Mouse (Mus musculus): ENCODE data around the gene Ccdc153. TPM values are rescaled to one million over a fixed set of nuclear protein-coding genes. Genes with fewer than 3 reads are reported as not detected.
A peak's percentile ranks its signal among the peaks of the same experiment; 100 is the strongest.

Ccdc153 gene
- polyA plus RNA-seq, 1 experiment from 2014 or later = not detected

- no peaks in the 10 kb centered on the region for H3K36me3 ChIP-seq (ENCODE audit: control insufficient read depth, insufficient read depth, low read length)
- H3K9ac ChIP-seq (ENCODE audit: low read depth, low read length) = no peak overlapping the region
- no peak overlapping the region for H3K4me2 ChIP-seq
- 73% methylated on average over 6 of the region's 6 CpGs for WGBS (ENCODE audit: insufficient replicate concordance)
- no peaks in the 10 kb centered on the region for H3K9me3 ChIP-seq (replicated peaks; ENCODE audit: control insufficient read depth, low read length)
- peaks cover 6% of the 10 kb centered on the region; the same call in 1 of the 2 replicates for H3K27me3 ChIP-seq (ENCODE audit: control insufficient read depth, insufficient read depth, low read length)
- H3K4me1 ChIP-seq (ENCODE audit: control insufficient read depth, insufficient read depth, low read length) = peaks cover 2% of the 10 kb centered on the region; the same call in 1 of the 2 replicates
- ATAC-seq (replicated peaks; ENCODE audit: insufficient number of reproducible peaks, low FRiP score, low TSS enrichment) = no peak
- H3K27ac ChIP-seq (ENCODE audit: low read depth, low read length) = no peak overlapping the region
- no peak overlapping the region for H3K4me3 ChIP-seq (ENCODE audit: low read depth, low read length)
Measured at GRCm38 (mm10) chr9:44247907-44248306, 7.4 kb downstream of the Ccdc153 start.

- H3K27me3 ChIP-seq (ENCODE audit: control insufficient read depth, insufficient read depth, low read length) = peaks cover 8% of the 10 kb centered on the region; the same call in 1 of the 2 replicates
- ATAC-seq (replicated peaks; ENCODE audit: insufficient number of reproducible peaks, low FRiP score, low TSS enrichment) = peak; percentile 63; the same call in 1 of the 2 replicates
- 35% methylated on average over 26 of the region's 26 CpGs for WGBS (ENCODE audit: insufficient replicate concordance)
- peaks cover 2% of the 10 kb centered on the region; the same call in 1 of the 2 replicates for H3K4me1 ChIP-seq (ENCODE audit: control insufficient read depth, insufficient read depth, low read length)
- no peak overlapping the region for H3K4me3 ChIP-seq (ENCODE audit: low read depth, low read length)
- peak overlapping the region; percentile 45 for H3K4me2 ChIP-seq
- H3K27ac ChIP-seq (ENCODE audit: low read depth, low read length) = no peak overlapping the region
- no peaks in the 10 kb centered on the region for H3K36me3 ChIP-seq (ENCODE audit: control insufficient read depth, insufficient read depth, low read length)
- no peaks in the 10 kb centered on the region for H3K9me3 ChIP-seq (replicated peaks; ENCODE audit: control insufficient read depth, low read length)
- no peak overlapping the region for H3K9ac ChIP-seq (ENCODE audit: low read depth, low read length)
Measured at GRCm38 (mm10) chr9:44249181-44250146, 9.0 kb downstream of the Ccdc153 start.

- no peaks in the 10 kb centered on the region for H3K36me3 ChIP-seq (ENCODE audit: control insufficient read depth, insufficient read depth, low read length)
- no peak for ATAC-seq (replicated peaks; ENCODE audit: insufficient number of reproducible peaks, low FRiP score, low TSS enrichment)
Measured at GRCm38 (mm10) chr9:44250445-44250844, 10.0 kb downstream of the Ccdc153 start.

GRCm38 (mm10) chr9:44251314-44251713, 10.8 kb downstream of the Ccdc153 start, which contains the start of gene Pdzd3:
TSS of gene Pdzd3 (minus strand) at chr9:44251471.
- Histone ChIP-seq H3K9me3 (replicated peaks; ENCODE audit: control insufficient read depth, low read length) (no peaks in the 10 kb centered on the region), H3K4me2 (no peak within 1 kb of the TSS), H3K27ac (ENCODE audit: low read depth, low read length) (no peak within 1 kb of the TSS), H3K27me3 (ENCODE audit: control insufficient read depth, insufficient read depth, low read length) (peaks cover 8% of the 10 kb centered on the region; the same call in 1 of the 2 replicates), H3K4me1 (ENCODE audit: control insufficient read depth, insufficient read depth, low read length) (peaks cover 6% of the 10 kb centered on the region; the same call in 1 of the 2 replicates), H3K9ac (ENCODE audit: low read depth, low read length) (no peak within 1 kb of the TSS), H3K4me3 (ENCODE audit: low read depth, low read length) (no peak within 1 kb of the TSS), H3K36me3 (ENCODE audit: control insufficient read depth, insufficient read depth, low read length) (no peaks in the 10 kb centered on the region)
- 73% methylated on average over 10 of the region's 10 CpGs for WGBS (ENCODE audit: insufficient replicate concordance)
- no peak for ATAC-seq (replicated peaks; ENCODE audit: insufficient number of reproducible peaks, low FRiP score, low TSS enrichment)

More at GRCm38 (mm10) chr9:44250445-44250844, 10.0 kb downstream of the Ccdc153 start:
- Histone ChIP-seq H3K27ac (ENCODE audit: low read depth, low read length) (no peak overlapping the region), H3K4me2 (no peak overlapping the region), H3K27me3 (ENCODE audit: control insufficient read depth, insufficient read depth, low read length) (peaks cover 8% of the 10 kb centered on the region; the same call in 1 of the 2 replicates), H3K9ac (ENCODE audit: low read depth, low read length) (no peak overlapping the region), H3K9me3 (replicated peaks; ENCODE audit: control insufficient read depth, low read length) (no peaks in the 10 kb centered on the region), H3K4me3 (ENCODE audit: low read depth, low read length) (no peak overlapping the region), H3K4me1 (ENCODE audit: control insufficient read depth, insufficient read depth, low read length) (peaks cover 6% of the 10 kb centered on the region; the same call in 1 of the 2 replicates)
- WGBS (ENCODE audit: insufficient replicate concordance) = 40% methylated on average over 4 of the region's 4 CpGs

GRCm38 (mm10) chr9:44253441-44253840, 13.0 kb downstream of the Ccdc153 start:
- no peak overlapping the region for H3K27ac ChIP-seq (ENCODE audit: low read depth, low read length)

GRCm38 (mm10) chr9:44254508-44255135, 14.1 kb downstream of the Ccdc153 start:
- H3K27ac ChIP-seq (ENCODE audit: low read depth, low read length) = no peak overlapping the region
- WGBS (ENCODE audit: insufficient replicate concordance) = 10% methylated on average over 5 of the region's 5 CpGs
- no peak overlapping the region for H3K4me3 ChIP-seq (ENCODE audit: low read depth, low read length)
- no peak overlapping the region for H3K4me2 ChIP-seq
- H3K27me3 ChIP-seq (ENCODE audit: control insufficient read depth, insufficient read depth, low read length) = 0 out of 2 replicates have a peak, but pooled peaks cover 4% of the 10 kb centered on the region
- no peak for ATAC-seq (replicated peaks; ENCODE audit: insufficient number of reproducible peaks, low FRiP score, low TSS enrichment)
- H3K4me1 ChIP-seq (ENCODE audit: control insufficient read depth, insufficient read depth, low read length) = peaks cover 6% of the 10 kb centered on the region; the same call in 1 of the 2 replicates
- H3K9me3 ChIP-seq (replicated peaks; ENCODE audit: control insufficient read depth, low read length) = no peaks in the 10 kb centered on the region
- H3K9ac ChIP-seq (ENCODE audit: low read depth, low read length) = no peak overlapping the region
- no peaks in the 10 kb centered on the region for H3K36me3 ChIP-seq (ENCODE audit: control insufficient read depth, insufficient read depth, low read length)

More at GRCm38 (mm10) chr9:44253441-44253840, 13.0 kb downstream of the Ccdc153 start:
- 81% methylated on average over 6 of the region's 6 CpGs for WGBS (ENCODE audit: insufficient replicate concordance)
- no peak overlapping the region for H3K4me3 ChIP-seq (ENCODE audit: low read depth, low read length)
- H3K27me3 ChIP-seq (ENCODE audit: control insufficient read depth, insufficient read depth, low read length) = peaks cover 8% of the 10 kb centered on the region; the same call in 1 of the 2 replicates
- ATAC-seq (replicated peaks; ENCODE audit: insufficient number of reproducible peaks, low FRiP score, low TSS enrichment) = no peak
- H3K9ac ChIP-seq (ENCODE audit: low read depth, low read length) = no peak overlapping the region
- H3K9me3 ChIP-seq (replicated peaks; ENCODE audit: control insufficient read depth, low read length) = no peaks in the 10 kb centered on the region
- H3K4me1 ChIP-seq (ENCODE audit: control insufficient read depth, insufficient read depth, low read length) = peaks cover 6% of the 10 kb centered on the region; the same call in 1 of the 2 replicates
- no peak overlapping the region for H3K4me2 ChIP-seq
- no peaks in the 10 kb centered on the region for H3K36me3 ChIP-seq (ENCODE audit: control insufficient read depth, insufficient read depth, low read length)

GRCm38 (mm10) chr9:44255136-44255521, 14.7 kb downstream of the Ccdc153 start:
- WGBS (ENCODE audit: insufficient replicate concordance) = 57% methylated on average over 6 of the region's 6 CpGs
- Histone ChIP-seq H3K9me3 (replicated peaks; ENCODE audit: control insufficient read depth, low read length) (no peaks in the 10 kb centered on the region), H3K36me3 (ENCODE audit: control insufficient read depth, insufficient read depth, low read length) (no peaks in the 10 kb centered on the region), H3K9ac (ENCODE audit: low read depth, low read length) (no peak overlapping the region), H3K4me3 (ENCODE audit: low read depth, low read length) (no peak overlapping the region), H3K4me1 (ENCODE audit: control insufficient read depth, insufficient read depth, low read length) (peaks cover 4% of the 10 kb centered on the region; the same call in 1 of the 2 replicates), H3K27ac (ENCODE audit: low read depth, low read length) (no peak overlapping the region), H3K27me3 (ENCODE audit: control insufficient read depth, insufficient read depth, low read length) (0 out of 2 replicates have a peak, but pooled peaks cover 4% of the 10 kb centered on the region), H3K4me2 (no peak overlapping the region)
- no peak for ATAC-seq (replicated peaks; ENCODE audit: insufficient number of reproducible peaks, low FRiP score, low TSS enrichment)

- H3K4me2 ChIP-seq = no peak overlapping the region
- 0 out of 2 replicates have a peak, but pooled peaks cover 2% of the 10 kb centered on the region for H3K27me3 ChIP-seq (ENCODE audit: control insufficient read depth, insufficient read depth, low read length)
- peak; percentile 57; the same call in 1 of the 2 replicates for ATAC-seq (replicated peaks; ENCODE audit: insufficient number of reproducible peaks, low FRiP score, low TSS enrichment)
- H3K9ac ChIP-seq (ENCODE audit: low read depth, low read length) = no peak overlapping the region
- no peak overlapping the region for H3K27ac ChIP-seq (ENCODE audit: low read depth, low read length)
- H3K4me3 ChIP-seq (ENCODE audit: low read depth, low read length) = no peak overlapping the region
- WGBS (ENCODE audit: insufficient replicate concordance) = 81% methylated on average over 8 of the region's 8 CpGs
- no peaks in the 10 kb centered on the region for H3K36me3 ChIP-seq (ENCODE audit: control insufficient read depth, insufficient read depth, low read length)
- H3K9me3 ChIP-seq (replicated peaks; ENCODE audit: control insufficient read depth, low read length) = no peaks in the 10 kb centered on the region
- H3K4me1 ChIP-seq (ENCODE audit: control insufficient read depth, insufficient read depth, low read length) = peaks cover 4% of the 10 kb centered on the region; the same call in 1 of the 2 replicates
Measured at GRCm38 (mm10) chr9:44256213-44256612, 15.7 kb downstream of the Ccdc153 start.
